Mouse (Mus musculus): ENCODE measurements around the gene Olfr487. TPM values are rescaled to one million over a fixed set of nuclear protein-coding genes. Genes with fewer than 3 reads are reported as not detected.
"Not testable (repeated sequence)": the region's sequence is repeated elsewhere in the genome, so short reads cannot be mapped to it uniquely, and the experiment has no call there.

The Olfr487 gene
- total RNA-seq (2014; rRNA removed; ENCODE audit: low replicate concordance) (not detected in 2 replicates), polyA plus RNA-seq (2015; fragmentation: Nextera tagmentation; extraction: Ambion mirVana) (not detected in 2 replicates)

GRCm38 (mm10) chr7:108214536-108214935, at the start of gene Olfr487:
Gene Olfr487, minus strand, starts transcription at chr7:108214636.
- not testable (repeated sequence) for H3K4me1 ChIP-seq (ENCODE audit: control insufficient read depth, insufficient read depth); H3K27ac ChIP-seq (ENCODE audit: low read depth); H3K4me2 ChIP-seq (ENCODE audit: low read depth, low read length); ATAC-seq (ENCODE audit: insufficient read depth, low read depth); H3K9ac ChIP-seq (replicated peaks; ENCODE audit: low read depth, low read length); H3K36me3 ChIP-seq (replicated peaks; ENCODE audit: control insufficient read depth, insufficient read depth, low read length); H3K9me3 ChIP-seq (replicated peaks; ENCODE audit: control insufficient read depth, low read length); DNase-seq (ENCODE audit: low spot score); H3K4me3 ChIP-seq (ENCODE audit: low read depth, low read length); H3K27me3 ChIP-seq (ENCODE audit: control insufficient read depth, insufficient read depth, low read length)

GRCm38 (mm10) chr7:108258247-108258646, 43.8 kb upstream of the Olfr487 start, which contains the start of gene Olfr488:
Gene Olfr488, minus strand, starts transcription at chr7:108258347.
- ATAC-seq (ENCODE audit: insufficient read depth, low read depth) = no peak
- Histone ChIP-seq H3K9me3 (replicated peaks; ENCODE audit: control insufficient read depth, low read length) (no peaks in the 10 kb centered on the region), H3K36me3 (replicated peaks; ENCODE audit: control insufficient read depth, insufficient read depth, low read length) (no peaks in the 10 kb centered on the region), H3K4me3 (ENCODE audit: low read depth, low read length) (no peak within 1 kb of the TSS), H3K27me3 (ENCODE audit: control insufficient read depth, insufficient read depth, low read length) (no peaks in the 10 kb centered on the region), H3K4me1 (ENCODE audit: control insufficient read depth, insufficient read depth) (no peaks in the 10 kb centered on the region), H3K9ac (replicated peaks; ENCODE audit: low read depth, low read length) (no peak within 1 kb of the TSS), H3K4me2 (ENCODE audit: low read depth, low read length) (no peak within 1 kb of the TSS), H3K27ac (ENCODE audit: low read depth) (no peak within 1 kb of the TSS)
- TF ChIP-seq CTCF (IDR thresholded peaks at IDR 0.05; ENCODE audit: low read depth) = no peak
- no peak for TF ChIP-seq EP300 (IDR thresholded peaks at IDR 0.05; ENCODE audit: low read depth)
- no peak for DNase-seq (ENCODE audit: low spot score)

GRCm38 (mm10) chr7:108233551-108233950, 19.1 kb upstream of the Olfr487 start:
- Histone ChIP-seq H3K36me3 (replicated peaks; ENCODE audit: control insufficient read depth, insufficient read depth, low read length) (no peaks in the 10 kb centered on the region), H3K27me3 (ENCODE audit: control insufficient read depth, insufficient read depth, low read length) (no peaks in the 10 kb centered on the region), H3K9ac (replicated peaks; ENCODE audit: low read depth, low read length) (no peak overlapping the region), H3K27ac (ENCODE audit: low read depth) (no peak overlapping the region), H3K4me1 (ENCODE audit: control insufficient read depth, insufficient read depth) (no peaks in the 10 kb centered on the region), H3K4me2 (ENCODE audit: low read depth, low read length) (no peak overlapping the region), H3K9me3 (replicated peaks; ENCODE audit: control insufficient read depth, low read length) (0 out of 2 replicates have a peak, but pooled peaks cover 7% of the 10 kb centered on the region), H3K4me3 (ENCODE audit: low read depth, low read length) (no peak overlapping the region)
- DNase-seq (ENCODE audit: low spot score) (no peak), ATAC-seq (ENCODE audit: insufficient read depth, low read depth) (no peak)
- 51% methylated on average over 3 of the region's 3 CpGs for WGBS
- TF ChIP-seq EP300 (IDR thresholded peaks at IDR 0.05; ENCODE audit: low read depth) (no peak), CTCF (IDR thresholded peaks at IDR 0.05; ENCODE audit: low read depth) (no peak)

- Histone ChIP-seq H3K27me3 (ENCODE audit: control insufficient read depth, insufficient read depth, low read length) (no peaks in the 10 kb centered on the region), H3K36me3 (replicated peaks; ENCODE audit: control insufficient read depth, insufficient read depth, low read length) (no peaks in the 10 kb centered on the region), H3K4me2 (ENCODE audit: low read depth, low read length) (no peak overlapping the region), H3K4me1 (ENCODE audit: control insufficient read depth, insufficient read depth) (no peaks in the 10 kb centered on the region), H3K4me3 (ENCODE audit: low read depth, low read length) (no peak overlapping the region), H3K27ac (ENCODE audit: low read depth) (no peak overlapping the region), H3K9me3 (replicated peaks; ENCODE audit: control insufficient read depth, low read length) (peaks cover 3% of the 10 kb centered on the region; the same call in 1 of the 2 replicates), H3K9ac (replicated peaks; ENCODE audit: low read depth, low read length) (no peak overlapping the region)
- no peak for TF ChIP-seq EP300 (IDR thresholded peaks at IDR 0.05; ENCODE audit: low read depth)
- TF ChIP-seq CTCF (IDR thresholded peaks at IDR 0.05; ENCODE audit: low read depth) = no peak
- ATAC-seq (ENCODE audit: insufficient read depth, low read depth) (no peak), DNase-seq (ENCODE audit: low spot score) (no peak)
- 61% methylated on average over 6 of the region's 6 CpGs for WGBS
These were observed 17.5 kb downstream of the Olfr487 start for GRCm38 (mm10) chr7:108196938-108197337.

- 51% methylated on average over 3 of the region's 3 CpGs for WGBS
- not testable (repeated sequence) for H3K9me3 ChIP-seq (replicated peaks; ENCODE audit: control insufficient read depth, low read length)
These were observed 18.1 kb downstream of the Olfr487 start for GRCm38 (mm10) chr7:108196337-108196736.

GRCm38 (mm10) chr7:108192714-108193113, 21.7 kb downstream of the Olfr487 start:
- not testable (repeated sequence) for H3K36me3 ChIP-seq (replicated peaks; ENCODE audit: control insufficient read depth, insufficient read depth, low read length); H3K4me2 ChIP-seq (ENCODE audit: low read depth, low read length); H3K27ac ChIP-seq (ENCODE audit: low read depth); H3K4me3 ChIP-seq (ENCODE audit: low read depth, low read length); H3K9ac ChIP-seq (replicated peaks; ENCODE audit: low read depth, low read length); H3K4me1 ChIP-seq (ENCODE audit: control insufficient read depth, insufficient read depth); DNase-seq (ENCODE audit: low spot score); H3K9me3 ChIP-seq (replicated peaks; ENCODE audit: control insufficient read depth, low read length); H3K27me3 ChIP-seq (ENCODE audit: control insufficient read depth, insufficient read depth, low read length); ATAC-seq (ENCODE audit: insufficient read depth, low read depth)
- WGBS = 69% methylated on average over 1 of the region's 1 CpGs

More at GRCm38 (mm10) chr7:108196337-108196736, 18.1 kb downstream of the Olfr487 start:
- ATAC-seq (ENCODE audit: insufficient read depth, low read depth); H3K27me3 ChIP-seq (ENCODE audit: control insufficient read depth, insufficient read depth, low read length); H3K9ac ChIP-seq (replicated peaks; ENCODE audit: low read depth, low read length); H3K4me3 ChIP-seq (ENCODE audit: low read depth, low read length); H3K27ac ChIP-seq (ENCODE audit: low read depth); DNase-seq (ENCODE audit: low spot score); H3K4me1 ChIP-seq (ENCODE audit: control insufficient read depth, insufficient read depth); H3K36me3 ChIP-seq (replicated peaks; ENCODE audit: control insufficient read depth, insufficient read depth, low read length); H3K4me2 ChIP-seq (ENCODE audit: low read depth, low read length): not testable (repeated sequence)

- H3K9ac ChIP-seq (replicated peaks; ENCODE audit: low read depth, low read length); H3K36me3 ChIP-seq (replicated peaks; ENCODE audit: control insufficient read depth, insufficient read depth, low read length); H3K4me1 ChIP-seq (ENCODE audit: control insufficient read depth, insufficient read depth); H3K4me3 ChIP-seq (ENCODE audit: low read depth, low read length); H3K27ac ChIP-seq (ENCODE audit: low read depth); DNase-seq (ENCODE audit: low spot score); ATAC-seq (ENCODE audit: insufficient read depth, low read depth); H3K9me3 ChIP-seq (replicated peaks; ENCODE audit: control insufficient read depth, low read length); H3K27me3 ChIP-seq (ENCODE audit: control insufficient read depth, insufficient read depth, low read length); H3K4me2 ChIP-seq (ENCODE audit: low read depth, low read length): not testable (repeated sequence)
- 64% methylated on average over 2 of the region's 2 CpGs for WGBS
These were observed 23.2 kb downstream of the Olfr487 start for GRCm38 (mm10) chr7:108191196-108191595.

GRCm38 (mm10) chr7:108185237-108185636, 29.2 kb downstream of the Olfr487 start:
- not testable (repeated sequence) for H3K27me3 ChIP-seq (ENCODE audit: control insufficient read depth, insufficient read depth, low read length); H3K4me2 ChIP-seq (ENCODE audit: low read depth, low read length); H3K9ac ChIP-seq (replicated peaks; ENCODE audit: low read depth, low read length); ATAC-seq (ENCODE audit: insufficient read depth, low read depth); H3K4me3 ChIP-seq (ENCODE audit: low read depth, low read length); H3K9me3 ChIP-seq (replicated peaks; ENCODE audit: control insufficient read depth, low read length); H3K36me3 ChIP-seq (replicated peaks; ENCODE audit: control insufficient read depth, insufficient read depth, low read length); DNase-seq (ENCODE audit: low spot score); H3K4me1 ChIP-seq (ENCODE audit: control insufficient read depth, insufficient read depth); H3K27ac ChIP-seq (ENCODE audit: low read depth)
- 79% methylated on average over 2 of the region's 2 CpGs for WGBS
